Mouse (Mus musculus) kidney, adult 2 months (tissue): ENCODE results near the gene Zfp13.

ENCODE experiments used
- CTCF ChIP-seq: fragments of 200-500 bp; conservative IDR thresholded peaks from 2 replicates; pipeline ENCODE4 v1.5.1; 2011; ENCODE audit warnings: low read depth, mild to moderate bottlenecking, control low read depth, low read length, moderate library complexity, mixed read lengths; ENCODE audit not compliant: insufficient read depth, insufficient read length
- POLR2A ChIP-seq: fragments of 200-500 bp; IDR thresholded peaks from one replicate; pipeline ENCODE4 v1.6.1; 2011; ENCODE audit warnings: low read depth, low read length, control low read depth

- no peak for TF ChIP-seq CTCF
- no peak for TF ChIP-seq POLR2A
Measured at GRCm38 (mm10) chr17:23585721-23586491, 13.4 kb downstream of the Zfp13 start.
